Mouse (Mus musculus): ENCODE measurements around the gene Tk1. TPM values are rescaled to one million over a fixed set of nuclear protein-coding genes. Genes with fewer than 3 reads are reported as not detected.
A peak's percentile ranks its signal among the peaks of the same experiment; 100 is the strongest.
"Not testable (repeated sequence)": the region's sequence is repeated elsewhere in the genome, so short reads cannot be mapped to it uniquely, and the experiment has no call there.

Tk1 gene
- polyA plus RNA-seq, 1 experiment, result 17.2 TPM

- peaks cover 28% of the 10 kb centered on the region for H3K36me3 ChIP-seq (replicated peaks; ENCODE audit: low read length)
- peaks cover 92% of the 10 kb centered on the region for H3K4me1 ChIP-seq
- H3K27me3 ChIP-seq (replicated peaks), result peaks cover 32% of the 10 kb centered on the region
- no peak overlapping the region for H3K4me3 ChIP-seq (replicated peaks)
- TF ChIP-seq GATA1 (IDR thresholded peaks at IDR 0.05; ENCODE audit: borderline replicate concordance, low read length) (no peak), FLI1 (IDR thresholded peaks at IDR 0.05; ENCODE audit: low read length) (no peak)
- no peaks in the 10 kb centered on the region for H3K9me3 ChIP-seq
Observed at GRCm38 (mm10) chr11:117826164-117826563, 272 bp upstream of the Tk1 start.

GRCm38 (mm10) chr11:117824060-117824969 is 1.6 kb downstream of the Tk1 start:
- H3K9me3 ChIP-seq, result no peaks in the 10 kb centered on the region
- H3K4me3 ChIP-seq (replicated peaks), result peak overlapping the region; percentile 90
- peaks cover 26% of the 10 kb centered on the region for H3K27me3 ChIP-seq (replicated peaks)
- no peak for TF ChIP-seq FLI1 (IDR thresholded peaks at IDR 0.05; ENCODE audit: low read length)
- no peak for TF ChIP-seq GATA1 (IDR thresholded peaks at IDR 0.05; ENCODE audit: borderline replicate concordance, low read length)
- H3K36me3 ChIP-seq (replicated peaks; ENCODE audit: low read length), result peaks cover 45% of the 10 kb centered on the region
- peaks cover 76% of the 10 kb centered on the region for H3K4me1 ChIP-seq

- Histone ChIP-seq H3K36me3 (replicated peaks; ENCODE audit: low read length) (peaks cover 54% of the 10 kb centered on the region), H3K9me3 (no peaks in the 10 kb centered on the region), H3K4me3 (replicated peaks) (no peak overlapping the region), H3K27me3 (replicated peaks) (peaks cover 26% of the 10 kb centered on the region), H3K4me1 (peaks cover 67% of the 10 kb centered on the region)
- no peak for TF ChIP-seq FLI1 (IDR thresholded peaks at IDR 0.05; ENCODE audit: low read length)
- no peak for TF ChIP-seq GATA1 (IDR thresholded peaks at IDR 0.05; ENCODE audit: borderline replicate concordance, low read length)
Observed at GRCm38 (mm10) chr11:117823411-117823810, 2.5 kb downstream of the Tk1 start.

- Histone ChIP-seq H3K36me3 (replicated peaks; ENCODE audit: low read length) (peaks cover 60% of the 10 kb centered on the region), H3K27me3 (replicated peaks) (peaks cover 23% of the 10 kb centered on the region), H3K4me3 (replicated peaks) (no peak overlapping the region), H3K4me1 (peaks cover 60% of the 10 kb centered on the region), H3K9me3 (no peaks in the 10 kb centered on the region)
- TF ChIP-seq GATA1 (IDR thresholded peaks at IDR 0.05; ENCODE audit: borderline replicate concordance, low read length) (no peak), FLI1 (IDR thresholded peaks at IDR 0.05; ENCODE audit: low read length) (no peak)
Observed at GRCm38 (mm10) chr11:117822728-117823241, 3.1 kb downstream of the Tk1 start.

GRCm38 (mm10) chr11:117821868-117822267 is 4.0 kb downstream of the Tk1 start:
- Histone ChIP-seq H3K4me3 (replicated peaks) (no peak overlapping the region), H3K9me3 (no peaks in the 10 kb centered on the region), H3K27me3 (replicated peaks) (peaks cover 14% of the 10 kb centered on the region), H3K4me1 (peaks cover 55% of the 10 kb centered on the region), H3K36me3 (replicated peaks; ENCODE audit: low read length) (peaks cover 69% of the 10 kb centered on the region)
- TF ChIP-seq FLI1 (IDR thresholded peaks at IDR 0.05; ENCODE audit: low read length) (no peak), GATA1 (IDR thresholded peaks at IDR 0.05; ENCODE audit: borderline replicate concordance, low read length) (no peak)

GRCm38 (mm10) chr11:117820173-117820572 is 5.7 kb downstream of the Tk1 start:
- H3K4me1 ChIP-seq, result peaks cover 48% of the 10 kb centered on the region
- no peak for TF ChIP-seq FLI1 (IDR thresholded peaks at IDR 0.05; ENCODE audit: low read length)
- no peak for TF ChIP-seq GATA1 (IDR thresholded peaks at IDR 0.05; ENCODE audit: borderline replicate concordance, low read length)

GRCm38 (mm10) chr11:117819095-117819494 is 6.8 kb downstream of the Tk1 start:
- peaks cover 95% of the 10 kb centered on the region for H3K36me3 ChIP-seq (replicated peaks; ENCODE audit: low read length)
- TF ChIP-seq GATA1 (IDR thresholded peaks at IDR 0.05; ENCODE audit: borderline replicate concordance, low read length) (no peak), FLI1 (IDR thresholded peaks at IDR 0.05; ENCODE audit: low read length) (no peak)
- H3K27me3 ChIP-seq (replicated peaks), result peaks cover 2% of the 10 kb centered on the region
- no peak overlapping the region for H3K4me3 ChIP-seq (replicated peaks)
- H3K9me3 ChIP-seq, result no peaks in the 10 kb centered on the region
- peaks cover 48% of the 10 kb centered on the region for H3K4me1 ChIP-seq

More at GRCm38 (mm10) chr11:117820173-117820572, 5.7 kb downstream of the Tk1 start:
- Histone ChIP-seq H3K27me3 (replicated peaks) (peaks cover 2% of the 10 kb centered on the region), H3K4me3 (replicated peaks) (no peak overlapping the region), H3K9me3 (no peaks in the 10 kb centered on the region), H3K36me3 (replicated peaks; ENCODE audit: low read length) (peaks cover 84% of the 10 kb centered on the region)

- H3K4me3 ChIP-seq (replicated peaks), result peak overlapping the region; percentile 40
- H3K9me3 ChIP-seq, result no peaks in the 10 kb centered on the region
- H3K4me1 ChIP-seq, result peaks cover 56% of the 10 kb centered on the region
- no peaks in the 10 kb centered on the region for H3K27me3 ChIP-seq (replicated peaks)
- H3K36me3 ChIP-seq (replicated peaks; ENCODE audit: low read length), result peaks cover 94% of the 10 kb centered on the region
- TF ChIP-seq GATA1 (IDR thresholded peaks at IDR 0.05; ENCODE audit: borderline replicate concordance, low read length) (no peak), FLI1 (IDR thresholded peaks at IDR 0.05; ENCODE audit: low read length) (no peak)
Observed at GRCm38 (mm10) chr11:117816389-117816996, 9.4 kb downstream of the Tk1 start.

GRCm38 (mm10) chr11:117815850-117816249 is 10.0 kb downstream of the Tk1 start:
- H3K27me3 ChIP-seq (replicated peaks); H3K9me3 ChIP-seq; H3K4me3 ChIP-seq (replicated peaks): not testable (repeated sequence)
- Histone ChIP-seq H3K4me1 (peaks cover 57% of the 10 kb centered on the region), H3K36me3 (replicated peaks; ENCODE audit: low read length) (peaks cover 91% of the 10 kb centered on the region)
